Mouse (Mus musculus): Measurements from ENCODE around the gene Tor1b.
A peak's percentile ranks its signal among the peaks of the same experiment; 100 is the strongest.
"Not testable (repeated sequence)": the region's sequence is repeated elsewhere in the genome, so short reads cannot be mapped to it uniquely, and the experiment has no call there.

The Tor1b gene

DNA sequence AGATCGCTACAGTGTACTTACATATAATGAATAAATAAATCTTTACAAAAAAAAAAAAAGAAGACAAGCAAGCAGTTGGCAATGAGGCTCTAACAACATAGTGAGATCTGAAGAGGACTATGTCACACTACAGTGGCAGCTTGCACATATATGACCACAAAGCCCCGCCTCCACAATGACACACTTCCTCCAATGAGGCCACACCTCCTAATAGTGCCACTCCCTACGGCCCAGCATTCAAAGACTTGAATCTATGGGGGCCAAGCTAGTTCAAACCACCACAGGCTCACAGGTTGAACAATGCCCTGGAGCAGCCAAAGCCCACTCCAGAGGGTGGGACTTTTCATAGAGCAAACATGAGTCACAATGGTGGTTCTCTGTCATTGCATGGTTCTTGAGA, 20.8 kb upstream of the Tor1b start:
- no peak for DNase-seq (ENCODE audit: low spot score)

DNA sequence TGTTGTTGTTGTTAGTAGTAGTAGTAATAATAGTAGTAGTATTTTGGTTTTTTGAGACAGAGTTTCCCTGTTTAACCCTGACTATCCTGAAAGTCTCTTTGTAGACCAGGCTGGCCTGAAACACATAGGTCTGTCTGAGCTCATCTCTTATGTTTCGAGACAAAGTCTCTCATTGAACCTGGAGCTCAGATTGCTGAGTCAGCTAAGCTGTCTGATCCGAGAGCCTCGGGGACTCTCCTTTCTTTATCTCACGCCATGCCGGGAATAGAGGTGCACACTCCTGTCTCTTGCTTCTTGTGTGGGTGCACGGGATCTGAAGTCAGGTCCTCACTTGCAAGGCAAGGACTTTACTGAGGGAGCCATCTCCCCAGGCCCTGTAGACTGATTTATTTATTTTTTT, 19.7 kb upstream of the Tor1b start:
- DNase-seq (ENCODE audit: low spot score): no peak

DNA sequence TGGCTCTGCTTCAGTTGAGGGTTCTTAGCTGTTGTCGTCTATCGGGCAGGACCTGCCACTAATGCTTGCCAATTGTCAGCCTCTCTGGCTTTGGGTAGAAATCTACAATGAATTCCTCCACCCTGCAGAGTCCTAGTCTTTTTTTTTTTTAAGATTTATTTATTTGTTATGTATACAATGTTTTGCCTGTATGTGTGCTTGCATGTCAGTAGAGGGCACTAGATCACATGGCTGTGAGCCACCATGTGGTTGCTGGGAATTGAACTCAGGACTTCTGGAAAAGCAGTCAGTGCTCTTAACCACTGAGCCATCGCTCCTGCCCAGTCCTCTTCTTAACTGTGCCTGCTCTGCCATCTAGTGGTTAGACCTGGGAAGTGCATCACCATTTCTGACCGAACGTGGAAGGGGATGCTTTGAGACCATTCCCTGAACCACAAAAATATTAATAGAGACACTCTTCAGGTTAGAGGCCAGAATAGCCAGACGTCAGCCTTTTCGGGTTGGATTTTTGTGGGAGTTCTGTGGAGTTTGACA, 18.8 kb upstream of the Tor1b start:
- DNase-seq (ENCODE audit: low spot score): peak; percentile 91

DNA sequence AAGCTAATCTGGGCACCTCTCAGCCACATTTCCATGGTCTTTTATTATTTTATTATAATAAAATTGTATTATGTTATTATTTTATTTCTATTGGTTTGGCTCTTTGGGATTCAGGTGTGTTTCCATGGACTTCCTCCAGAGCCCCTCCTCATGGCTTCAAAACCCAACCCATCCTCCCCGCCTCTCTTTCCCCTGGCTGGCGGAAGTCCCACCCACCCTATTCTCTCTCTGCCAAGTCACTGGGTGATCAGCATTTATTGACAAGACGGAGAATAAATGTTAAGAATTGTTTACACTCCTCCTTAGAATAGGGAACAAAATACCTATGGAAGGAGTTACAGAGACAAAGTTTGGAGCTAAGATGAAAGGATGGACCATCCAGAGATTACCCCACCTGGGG, 16.0 kb upstream of the Tor1b start:
- DNase-seq (ENCODE audit: low spot score): no peak

DNA sequence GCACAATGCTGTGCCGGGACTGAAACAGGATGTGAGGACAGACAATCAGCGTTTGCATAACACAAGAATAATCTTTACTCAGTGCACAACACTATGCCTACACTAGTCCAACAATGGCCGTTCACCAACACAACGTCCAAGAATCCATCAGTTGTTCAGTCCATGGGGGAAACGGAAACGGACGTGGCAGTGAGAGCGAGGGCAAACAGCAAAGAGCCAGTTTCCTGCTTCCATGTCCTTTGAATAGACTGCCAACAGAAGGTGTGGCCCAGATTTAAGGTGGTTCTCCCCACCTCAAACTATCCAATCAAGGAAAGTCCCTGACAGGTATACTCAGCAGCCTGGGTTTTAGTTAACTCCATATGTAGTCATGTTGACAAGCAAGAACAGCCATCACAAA, 15.0 kb upstream of the Tor1b start:
- no peak for DNase-seq (ENCODE audit: low spot score)

DNA sequence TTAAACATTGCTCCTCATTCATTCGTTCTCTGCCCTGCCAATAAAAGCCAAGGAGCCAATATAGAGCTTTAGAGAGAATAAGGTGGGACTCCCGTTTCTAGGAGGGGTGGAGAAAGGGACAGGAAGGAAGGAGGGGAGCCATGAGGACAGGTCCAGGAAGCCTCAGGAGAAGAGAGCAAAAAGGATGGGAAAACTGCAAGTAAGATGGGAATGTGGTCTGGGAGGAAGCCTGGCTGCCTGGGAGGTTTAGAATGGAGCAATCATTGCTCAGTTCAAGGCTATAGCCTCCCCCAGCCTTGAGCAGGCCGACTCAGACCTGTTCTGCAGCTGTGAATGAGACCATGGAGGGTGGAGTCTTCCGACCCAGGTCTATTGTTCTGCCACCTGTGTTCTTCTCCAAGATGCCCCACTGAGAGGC, 14.2 kb upstream of the Tor1b start:
- no peak for DNase-seq (ENCODE audit: low spot score)

- no peak for DNase-seq (ENCODE audit: low spot score)
Measured at GRCm38 (mm10) chr2:30941586-30941985, 11.2 kb upstream of the Tor1b start.

DNA sequence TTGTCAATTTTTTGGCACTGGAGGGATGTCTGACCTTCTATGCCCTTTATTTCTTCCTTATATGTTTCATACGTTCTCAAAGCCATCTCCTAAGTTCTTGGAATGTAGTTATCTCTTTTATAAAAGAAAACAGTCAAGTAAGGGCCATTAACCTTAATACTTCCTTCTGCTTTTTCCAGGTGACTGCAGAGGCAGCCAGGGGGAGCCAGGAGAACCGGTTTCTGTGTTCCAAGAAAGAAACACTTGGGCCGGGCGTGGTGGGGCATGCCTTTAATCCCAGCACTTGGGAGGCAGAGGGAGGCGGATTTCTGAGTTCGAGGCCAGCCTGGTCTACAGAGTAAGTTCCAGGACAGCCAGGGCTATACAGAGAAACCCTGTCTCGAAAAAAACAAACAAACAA, 10.6 kb upstream of the Tor1b start:
- not testable (repeated sequence) for DNase-seq (ENCODE audit: low spot score)

GRCm38 (mm10) chr2:30942603-30943011, 10.2 kb upstream of the Tor1b start:
- peak; percentile 90 for DNase-seq (ENCODE audit: low spot score)

DNA sequence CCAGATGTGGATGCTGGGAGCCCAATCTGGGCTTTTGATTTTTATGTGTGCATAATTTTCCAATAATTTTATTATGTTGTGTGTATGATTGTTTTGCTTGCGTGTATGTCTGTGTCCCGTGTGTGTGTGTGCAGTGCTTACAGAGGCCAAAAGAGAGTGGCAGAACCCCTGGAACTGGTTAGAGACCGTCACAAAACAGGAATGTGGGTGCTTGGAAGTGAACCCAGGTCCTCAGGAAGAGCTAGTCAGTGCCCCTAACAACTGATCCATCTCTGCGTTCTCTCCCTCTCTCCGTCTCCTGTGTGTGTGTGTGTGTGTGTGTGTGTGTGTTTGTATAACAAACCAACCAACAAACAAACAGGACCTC, 319 bp upstream of the Tor1b start:
- DNase-seq (ENCODE audit: low spot score): no peak

- DNase-seq (ENCODE audit: low spot score): no peak
Measured at GRCm38 (mm10) chr2:30954797-30955196, 2.0 kb downstream of the Tor1b start.

GRCm38 (mm10) chr2:30957511-30957910, 4.8 kb downstream of the Tor1b start:
- DNase-seq (ENCODE audit: low spot score): no peak

GRCm38 (mm10) chr2:30958726-30959125, 6.0 kb downstream of the Tor1b start:
- no peak for DNase-seq (ENCODE audit: low spot score)

- no peak for DNase-seq (ENCODE audit: low spot score)
Measured at GRCm38 (mm10) chr2:30959856-30960255, 7.1 kb downstream of the Tor1b start.

DNA sequence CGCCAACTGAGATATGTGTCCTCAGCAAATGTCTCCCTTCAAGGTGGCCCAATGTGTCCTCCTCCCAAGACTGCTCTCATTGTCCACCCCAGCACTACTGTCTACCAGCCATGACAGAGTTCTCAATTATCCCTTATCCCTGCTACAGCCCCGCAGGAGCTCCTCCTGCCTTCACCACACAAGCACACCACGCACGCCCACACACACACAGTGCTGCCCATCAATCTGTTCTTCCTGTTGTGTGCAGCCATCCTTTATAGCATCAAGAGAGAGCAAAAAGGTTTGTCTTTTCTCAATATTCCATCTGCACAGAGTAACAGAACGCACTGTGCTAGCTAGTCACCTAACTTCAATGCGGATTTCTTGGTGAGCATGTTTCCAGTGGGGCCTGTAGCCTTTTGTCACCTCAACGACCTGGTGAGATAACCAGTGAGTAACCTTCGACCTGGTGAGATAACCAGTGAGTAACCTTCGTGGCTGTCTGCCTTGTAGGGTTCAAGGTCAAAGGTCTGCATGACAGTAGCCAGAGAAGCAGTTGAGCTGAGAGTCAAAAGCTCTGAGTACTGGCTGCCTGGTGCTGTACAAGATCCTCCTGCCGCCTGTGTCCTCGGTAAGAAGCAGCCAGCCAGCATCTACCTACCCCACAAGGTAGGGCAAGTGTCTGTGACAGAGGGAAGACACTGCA, 10.0 kb downstream of the Tor1b start:
- no peak for DNase-seq (ENCODE audit: low spot score)

DNA sequence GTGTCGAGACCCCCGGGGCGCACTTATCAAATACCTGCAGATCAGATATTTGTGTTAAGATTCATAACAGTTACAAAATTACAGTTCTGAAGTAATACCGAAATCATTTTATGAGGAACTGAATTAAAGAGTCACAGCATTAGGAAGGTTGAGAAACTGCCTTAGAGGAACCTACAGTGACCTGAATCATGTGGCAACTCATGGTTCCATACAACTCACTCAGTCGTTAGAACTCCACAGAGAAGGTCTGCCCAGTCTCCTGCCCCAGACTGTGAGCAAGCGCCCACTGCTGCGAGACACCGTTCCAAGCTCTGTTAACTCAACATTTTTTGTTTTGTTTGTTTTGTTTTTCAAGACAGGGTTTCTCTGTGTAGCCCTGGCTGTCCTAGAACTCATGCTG, 12.9 kb downstream of the Tor1b start:
- no peak for DNase-seq (ENCODE audit: low spot score)

- no peak for DNase-seq (ENCODE audit: low spot score)
Measured at GRCm38 (mm10) chr2:30966826-30967225, 14.1 kb downstream of the Tor1b start.

DNA sequence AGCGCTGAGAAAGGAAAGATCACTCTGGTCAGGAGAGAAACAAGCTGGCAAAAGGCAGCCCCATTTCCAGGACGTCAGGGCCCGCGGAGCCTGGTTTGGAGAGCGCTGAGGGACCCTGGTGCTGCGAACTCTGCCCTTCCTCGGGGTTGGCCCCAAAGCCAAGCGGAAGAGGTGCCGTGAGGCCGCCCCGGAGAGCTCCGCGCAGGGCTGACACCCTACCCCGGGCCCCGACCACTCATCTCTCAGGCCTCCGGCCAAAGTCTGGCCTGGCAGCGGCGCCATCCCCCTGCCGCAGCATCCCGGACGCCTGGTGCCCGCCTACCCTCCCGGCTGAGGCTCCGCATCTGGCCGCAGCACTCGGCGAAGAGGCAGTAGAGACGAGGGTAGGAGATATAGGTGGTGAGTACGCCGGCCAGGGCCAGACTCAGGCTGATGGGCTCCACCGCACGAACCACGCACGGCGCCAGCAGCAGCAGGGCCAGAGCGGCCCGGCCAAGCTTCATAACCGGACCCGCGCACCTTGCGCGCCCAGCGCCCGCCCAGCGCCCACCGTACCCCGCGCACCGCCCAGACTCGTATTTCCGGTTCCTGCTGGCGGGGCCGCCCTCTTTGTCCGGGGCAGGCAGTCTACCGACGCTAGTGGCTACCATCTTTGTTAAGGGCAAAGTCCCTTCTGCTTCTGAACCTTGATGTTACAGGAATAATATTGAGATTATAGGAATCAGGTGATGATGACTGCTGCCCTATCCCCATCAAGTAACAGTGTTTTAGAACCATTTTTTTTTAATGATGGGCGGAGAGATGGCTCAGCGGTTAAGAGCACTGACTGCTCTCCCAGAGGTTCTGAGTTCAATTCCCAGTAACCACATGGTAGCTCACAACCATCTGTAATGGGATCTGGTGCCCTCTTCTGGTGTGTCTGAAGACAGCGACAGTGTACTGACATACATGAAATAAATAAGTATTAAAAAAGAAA, 14.9 kb downstream of the Tor1b start, which contains the start of gene Tor1a:
TSS of gene Tor1a (minus strand) at position 582 of the 976 bp plus-strand sequence.
- peak; percentile 94 for DNase-seq (ENCODE audit: low spot score)

- DNase-seq (ENCODE audit: low spot score): peak; percentile 100
Measured at GRCm38 (mm10) chr2:30981790-30982513, 29.2 kb downstream of the Tor1b start, which contains the start of the genes BC005624 and Usp20. Gene BC005624, minus strand, starts transcription at chr2:30982201. Gene Usp20, plus strand, starts transcription at chr2:30982279.

DNA sequence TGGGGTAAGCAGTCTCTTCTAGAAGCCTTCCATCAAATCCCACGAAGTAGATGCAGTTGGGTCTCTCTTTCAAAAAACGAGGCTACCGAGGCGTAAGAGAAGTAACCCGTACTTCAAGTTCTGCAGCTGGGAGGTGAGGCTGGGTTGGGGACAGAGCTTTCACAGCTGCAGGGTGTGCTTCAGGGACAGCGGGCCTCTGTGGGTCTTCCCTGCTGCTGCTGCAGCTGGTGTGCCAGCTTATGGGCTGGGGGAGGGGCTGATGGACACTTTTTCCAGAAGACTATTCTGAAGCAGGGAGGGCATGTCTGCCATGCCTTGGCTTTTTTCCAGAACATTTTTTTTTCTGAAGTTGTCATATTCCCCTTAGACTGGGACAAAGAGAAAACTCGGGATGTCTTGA, 30.3 kb downstream of the Tor1b start:
- DNase-seq (ENCODE audit: low spot score): no peak

DNA sequence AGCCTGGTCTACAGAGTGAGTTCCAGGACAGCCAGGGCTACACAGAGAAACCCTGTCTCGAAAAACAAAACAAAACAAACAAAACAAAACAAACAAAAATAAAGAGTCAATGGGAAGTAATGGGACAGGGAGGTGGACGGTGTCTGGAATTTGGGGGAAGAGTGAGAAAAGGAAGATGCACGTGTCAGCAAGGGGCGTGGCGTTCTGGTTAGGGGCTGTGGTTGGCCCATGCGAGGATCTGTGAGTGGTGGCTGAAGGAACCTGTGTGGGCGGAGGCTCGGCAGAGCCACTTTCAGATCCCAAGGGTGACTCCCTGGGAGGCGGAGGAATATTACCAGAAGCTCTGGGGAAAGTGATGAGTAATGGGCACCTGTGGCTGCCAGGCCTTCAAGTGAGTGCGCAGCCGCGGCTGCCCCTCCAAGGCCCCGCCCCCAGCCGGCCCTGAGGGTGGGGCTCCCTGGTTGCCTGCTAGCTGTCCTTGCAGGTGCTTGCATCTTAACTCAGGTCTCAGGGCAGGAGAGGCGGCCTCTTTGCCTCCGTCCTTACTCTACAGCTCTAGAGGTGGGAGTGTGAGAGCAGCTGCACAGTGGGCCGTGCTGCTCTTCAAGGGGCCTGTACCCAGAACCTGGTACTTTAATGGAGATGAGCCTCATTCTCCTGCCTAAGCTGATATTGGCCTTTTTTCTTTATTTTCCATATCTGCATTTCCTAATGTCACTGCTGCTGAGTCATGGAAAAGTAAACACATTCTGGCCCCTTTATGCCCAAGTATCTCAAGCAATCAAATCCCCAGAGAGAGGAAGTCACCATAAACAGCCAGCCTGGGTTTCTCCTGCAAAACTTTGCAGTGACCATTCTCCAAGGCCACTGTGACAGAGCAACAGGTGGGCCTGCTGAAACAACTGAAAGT, 32.6 kb downstream of the Tor1b start:
- no peak for DNase-seq (ENCODE audit: low spot score)

Data from embryo, embryonic 10.5 days (tissue).